Mouse (Mus musculus): Measurements from ENCODE around the gene Bmper.

Bmper gene

GRCm38 (mm10) chr9:23235368-23236002, 12.6 kb downstream of the Bmper start:
- no peak for DNase-seq (ENCODE audit: low read depth in 2 of 2, low spot score in 2 of 2)

GRCm38 (mm10) chr9:23236635-23237279, 13.9 kb downstream of the Bmper start:
- no peak for DNase-seq (ENCODE audit: low read depth in 2 of 2, low spot score in 2 of 2)

- DNase-seq (ENCODE audit: low read depth in 2 of 2, low spot score in 2 of 2), result no peak
Observed at GRCm38 (mm10) chr9:23239011-23239410, 16.1 kb downstream of the Bmper start.

GRCm38 (mm10) chr9:23242911-23243310, 20.0 kb downstream of the Bmper start:
- DNase-seq (ENCODE audit: low read depth in 2 of 2, low spot score in 2 of 2), result no peak

- DNase-seq (ENCODE audit: low read depth in 2 of 2, low spot score in 2 of 2), result no peak
Observed at GRCm38 (mm10) chr9:23243869-23244268, 21.0 kb downstream of the Bmper start.

- DNase-seq (ENCODE audit: low read depth in 2 of 2, low spot score in 2 of 2), result no peak
Observed at GRCm38 (mm10) chr9:23246389-23246788, 23.5 kb downstream of the Bmper start.

GRCm38 (mm10) chr9:23250026-23250425, 27.1 kb downstream of the Bmper start:
- peak in 1 of 2 experiments; percentile 5 for DNase-seq (ENCODE audit: low read depth in 2 of 2, low spot score in 2 of 2)

- DNase-seq (ENCODE audit: low read depth in 2 of 2, low spot score in 2 of 2), result no peak
Observed at GRCm38 (mm10) chr9:23251001-23251400, 28.1 kb downstream of the Bmper start.

- no peak for DNase-seq (ENCODE audit: low read depth in 2 of 2, low spot score in 2 of 2)
Observed at GRCm38 (mm10) chr9:23253624-23254023, 30.7 kb downstream of the Bmper start.

GRCm38 (mm10) chr9:23254237-23255214, 31.6 kb downstream of the Bmper start:
- DNase-seq (ENCODE audit: low read depth in 2 of 2, low spot score in 2 of 2), result no peak

- no peak for DNase-seq (ENCODE audit: low read depth in 2 of 2, low spot score in 2 of 2)
Observed at GRCm38 (mm10) chr9:23255841-23256240, 33.0 kb downstream of the Bmper start.

- no peak for DNase-seq (ENCODE audit: low read depth in 2 of 2, low spot score in 2 of 2)
Observed at GRCm38 (mm10) chr9:23256576-23256975, 33.7 kb downstream of the Bmper start.

GRCm38 (mm10) chr9:23261834-23262233, 39.0 kb downstream of the Bmper start:
- no peak for DNase-seq (ENCODE audit: low read depth in 2 of 2, low spot score in 2 of 2)

GRCm38 (mm10) chr9:23262851-23263250, 40.0 kb downstream of the Bmper start:
- no peak for DNase-seq (ENCODE audit: low read depth in 2 of 2, low spot score in 2 of 2)

GRCm38 (mm10) chr9:23264471-23264870, 41.6 kb downstream of the Bmper start:
- DNase-seq (ENCODE audit: low read depth in 2 of 2, low spot score in 2 of 2), result no peak

- no peak for DNase-seq (ENCODE audit: low read depth in 2 of 2, low spot score in 2 of 2)
Observed at GRCm38 (mm10) chr9:23268609-23269008, 45.7 kb downstream of the Bmper start.

- DNase-seq (ENCODE audit: low read depth in 2 of 2, low spot score in 2 of 2), result no peak
Observed at GRCm38 (mm10) chr9:23269087-23269486, 46.2 kb downstream of the Bmper start.

- no peak for DNase-seq (ENCODE audit: low read depth in 2 of 2, low spot score in 2 of 2)
Observed at GRCm38 (mm10) chr9:23276244-23276643, 53.4 kb downstream of the Bmper start.

GRCm38 (mm10) chr9:23284940-23285460, 62.1 kb downstream of the Bmper start:
- DNase-seq (ENCODE audit: low read depth in 2 of 2, low spot score in 2 of 2), result no peak

GRCm38 (mm10) chr9:23293574-23293973, 70.7 kb downstream of the Bmper start:
- DNase-seq (ENCODE audit: low read depth in 2 of 2, low spot score in 2 of 2), result no peak

- DNase-seq (ENCODE audit: low read depth in 2 of 2, low spot score in 2 of 2), result no peak
Observed at GRCm38 (mm10) chr9:23295569-23295968, 72.7 kb downstream of the Bmper start.

Measured in CD8-positive naive resting alpha-beta T cell, adult 2 months (primary cell).